Mouse (Mus musculus): ENCODE measurements at regions not wholly inside any gene's neighbourhood (a gene's known extent, or its start where the extent isn't known, plus 50 kb on each side); places are given as distances from the start of the nearest gene placed in this dataset.
"Not testable (repeated sequence)": the region's sequence is repeated elsewhere in the genome, so short reads cannot be mapped to it uniquely, and the experiment has no call there.

GRCm38 (mm10) chr10:55485396-55486025 is 621.2 kb upstream of the Msl3l2 start:
- not testable (repeated sequence) for DNase-seq

- DNase-seq = no peak
Measured at GRCm38 (mm10) chr10:55522706-55523105, 584.0 kb upstream of the Msl3l2 start.

DNA sequence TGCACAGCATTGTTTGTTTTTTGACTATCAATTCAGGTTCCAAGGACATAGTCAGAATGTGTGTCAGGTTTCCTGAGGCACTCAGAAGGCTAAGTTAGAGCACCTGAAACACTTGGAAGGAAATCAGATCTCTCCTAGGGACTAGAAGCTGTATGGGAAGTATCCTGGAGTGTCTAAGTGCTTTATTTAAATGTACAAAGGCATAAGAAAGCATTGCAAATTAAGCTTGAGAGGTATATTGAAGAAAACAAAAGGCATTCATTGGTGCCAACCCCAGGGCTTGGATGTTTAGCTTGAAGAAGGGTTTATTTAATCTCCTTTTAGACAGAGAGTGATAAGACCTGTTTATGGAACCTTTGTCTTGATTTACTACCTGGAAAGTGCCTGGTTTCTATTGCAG is 569.3 kb upstream of the Msl3l2 start:
- no peak for DNase-seq

DNA sequence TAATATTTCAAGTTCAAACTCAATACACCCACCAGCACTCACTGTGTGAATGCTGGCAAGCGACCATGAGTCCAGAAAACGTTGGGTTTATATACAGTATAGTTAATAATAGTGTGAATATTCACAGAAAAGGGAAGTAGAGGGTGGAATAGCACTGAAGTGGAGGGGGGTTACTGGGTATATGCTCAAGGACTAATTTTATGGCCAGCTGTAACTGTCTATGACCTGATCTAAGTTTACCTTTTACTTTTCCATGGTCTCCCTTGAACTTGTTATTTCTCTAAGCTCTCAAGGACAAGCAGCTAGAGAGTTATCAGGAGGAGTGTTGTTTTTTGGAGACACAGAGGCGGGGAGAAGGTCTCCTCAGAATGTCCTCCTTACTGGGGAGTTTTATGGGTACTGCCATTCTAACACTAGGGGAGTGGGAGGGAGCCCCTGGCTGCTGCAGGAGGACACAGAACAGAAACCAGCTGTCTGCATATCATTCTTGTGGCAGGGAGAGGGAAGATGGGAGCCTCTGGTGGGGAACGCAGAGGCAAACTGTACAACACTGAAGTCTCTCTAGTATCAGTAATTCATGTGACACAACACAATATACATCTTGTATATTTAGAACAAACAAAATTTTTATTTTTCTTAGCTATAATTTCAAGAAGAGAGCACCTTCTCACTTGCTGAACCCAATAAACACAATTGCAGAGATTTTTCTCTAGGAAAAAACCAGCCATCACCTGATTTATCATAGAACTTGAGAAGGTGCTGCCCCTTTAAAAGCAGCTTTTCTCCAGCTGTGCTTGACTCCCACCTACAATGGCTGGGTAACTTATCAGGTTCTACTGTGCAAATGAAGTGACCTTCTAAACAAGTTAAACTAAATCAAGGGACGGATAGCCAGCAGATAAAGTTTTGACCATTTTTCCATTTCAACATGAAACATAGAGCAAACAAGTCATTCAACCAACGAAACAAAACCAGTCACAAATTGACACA is 560.0 kb upstream of the Msl3l2 start:
- DNase-seq = no peak

DNA sequence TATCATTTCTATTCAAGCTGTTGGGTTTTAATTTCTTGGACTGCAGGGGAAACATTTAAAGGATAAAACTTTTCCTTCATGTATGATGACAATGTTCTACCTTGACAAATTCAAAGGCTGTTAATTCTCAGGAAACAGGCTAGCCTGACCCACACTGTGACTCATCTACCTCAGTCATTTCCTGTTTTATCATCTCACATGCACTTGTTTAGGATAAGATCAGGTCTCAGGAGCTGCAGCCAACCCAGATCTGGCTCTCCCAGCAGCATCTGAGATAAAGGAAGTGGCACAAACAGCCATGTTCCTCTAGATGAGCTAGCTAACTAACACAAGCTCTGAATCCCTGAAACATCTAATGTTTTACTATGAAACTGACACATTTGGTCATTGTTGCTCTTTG is 541.8 kb upstream of the Msl3l2 start:
- no peak for DNase-seq

DNA sequence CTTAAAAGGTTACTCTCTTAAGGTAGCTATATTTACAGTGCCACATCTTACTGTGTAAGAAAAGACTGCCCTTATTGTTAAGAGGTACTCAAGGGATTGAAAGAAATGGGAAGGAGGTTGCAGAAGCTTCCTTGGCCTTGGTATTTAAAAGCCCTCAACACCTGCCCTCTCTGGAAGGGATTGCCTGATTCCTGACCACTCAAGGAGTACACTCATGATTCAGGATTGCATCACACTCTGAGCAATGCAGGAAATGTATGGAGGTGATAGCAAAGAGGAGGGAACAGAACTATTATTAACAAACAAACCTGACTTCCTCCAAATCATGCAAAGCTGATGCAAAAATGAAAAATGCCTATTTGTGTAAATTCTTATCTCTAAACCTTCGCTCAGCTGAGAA is 534.0 kb upstream of the Msl3l2 start:
- DNase-seq = no peak

DNA sequence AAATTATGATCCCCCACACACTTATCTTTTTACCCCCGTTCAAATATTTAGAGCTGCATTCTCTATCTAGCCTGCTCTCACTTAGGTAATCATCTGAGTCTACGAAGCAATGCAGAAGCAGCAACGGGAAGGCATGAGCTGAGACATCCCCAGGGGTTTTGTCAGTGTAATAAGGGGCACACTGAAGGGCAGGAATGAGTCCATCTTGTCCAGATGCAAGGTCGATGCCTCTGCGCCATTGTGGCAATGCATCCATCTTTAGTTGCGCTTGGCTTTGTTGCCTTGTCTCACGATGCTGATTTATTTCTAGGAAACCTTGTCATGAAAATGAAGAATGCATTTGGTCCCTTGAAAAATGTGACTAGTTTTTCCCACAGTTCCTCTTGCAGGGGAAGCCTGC is 515.7 kb upstream of the Msl3l2 start:
- DNase-seq = peak; percentile 36

GRCm38 (mm10) chr10:55591896-55592295 is 514.8 kb upstream of the Msl3l2 start:
- no peak for DNase-seq

DNA sequence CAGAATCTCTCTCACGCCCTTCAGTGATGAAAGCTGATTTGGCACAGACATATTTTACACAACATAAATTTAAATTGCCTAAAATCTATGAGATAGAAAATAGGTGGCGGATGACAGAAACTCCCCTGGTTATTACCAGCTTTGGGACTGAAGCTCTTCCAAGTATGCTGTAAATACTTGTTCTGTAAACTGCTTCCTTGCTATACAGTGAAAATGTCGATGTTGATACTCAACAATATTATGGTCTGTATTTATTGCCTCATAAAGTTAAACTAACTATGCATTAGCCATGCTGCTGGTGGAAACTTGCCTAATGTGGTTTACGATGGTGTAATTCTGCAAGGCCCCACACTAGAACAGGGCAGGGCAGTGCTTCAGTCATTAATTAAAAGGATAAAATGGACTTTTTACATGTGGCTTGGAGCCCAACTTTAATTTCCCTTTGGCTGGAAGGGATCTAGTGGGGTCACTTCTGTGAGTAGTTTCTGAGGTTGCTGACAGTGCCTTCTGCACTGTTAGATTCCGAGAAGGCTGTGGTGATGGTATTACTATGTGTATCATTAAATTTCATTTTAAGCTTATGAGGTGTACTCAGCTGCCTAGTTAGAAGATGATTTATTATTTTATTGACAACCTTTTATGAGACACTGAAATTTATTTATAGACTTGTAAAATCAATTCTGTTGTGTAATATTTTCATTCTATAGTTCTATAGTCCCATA is 482.0 kb upstream of the Msl3l2 start:
- DNase-seq = no peak

- no peak for DNase-seq
Measured at GRCm38 (mm10) chr10:55641332-55641731, 465.4 kb upstream of the Msl3l2 start.

All from embryo, embryonic 11 days (tissue).